Mouse (Mus musculus) neutrophil, adult 5-6 weeks (primary cell): Measurements from ENCODE around the gene Hrh1. TPM values are rescaled to one million over a fixed set of nuclear protein-coding genes. Genes with fewer than 3 reads are reported as not detected.

Experiments
- ATAC-seq: fragments of 151-379, 151-347 bp; 2 replicates; pipeline ENCODE4 v1.8.0; 2017; ENCODE audit warnings: mild to moderate bottlenecking, moderate TSS enrichment; ENCODE audit not compliant: insufficient number of reproducible peaks, poor library complexity, low FRiP score, severe bottlenecking; ENCODE audit errors: extremely low read depth
- total RNA-seq: library from RNA; stranded (forward); fragments of 200-1000 nt; gene quantifications from 2 replicates; pipeline ENCODE4 v1.2.3, GENCODE M21; 2017

The Hrh1 gene
- 0.12 and 0.35 TPM in 2 replicates for total RNA-seq

- no peak for ATAC-seq
Measured at GRCm38 (mm10) chr6:114397691-114398217, at the start of gene Hrh1. Hrh1 (plus strand) TSS chr6:114397936.

DNA sequence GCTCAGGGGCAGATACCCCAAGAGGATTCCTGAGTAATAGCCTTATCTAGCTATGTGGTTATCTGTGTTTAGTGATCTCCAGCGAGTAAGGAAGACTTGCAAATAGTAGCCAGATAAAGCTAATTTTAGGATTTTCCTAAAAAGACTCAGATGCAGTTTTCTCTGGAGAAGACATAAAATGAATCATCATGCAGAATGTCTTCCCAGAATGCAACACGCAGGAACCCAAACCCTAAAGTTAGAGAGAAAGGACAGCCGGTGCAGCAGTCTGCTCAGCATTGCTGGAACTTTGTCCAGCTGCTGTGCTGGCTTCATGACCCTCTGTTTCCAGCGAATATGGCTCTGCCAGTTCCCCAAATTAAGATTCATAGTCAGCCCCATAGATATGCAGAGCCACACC is 43.1 kb upstream of the Hrh1 start:
- no peak for ATAC-seq

GRCm38 (mm10) chr6:114358171-114358570 is 39.6 kb upstream of the Hrh1 start:
- no peak for ATAC-seq

- ATAC-seq: no peak
Measured at GRCm38 (mm10) chr6:114362355-114362754, 35.4 kb upstream of the Hrh1 start.

GRCm38 (mm10) chr6:114363740-114364139 is 34.0 kb upstream of the Hrh1 start:
- ATAC-seq: no peak

DNA sequence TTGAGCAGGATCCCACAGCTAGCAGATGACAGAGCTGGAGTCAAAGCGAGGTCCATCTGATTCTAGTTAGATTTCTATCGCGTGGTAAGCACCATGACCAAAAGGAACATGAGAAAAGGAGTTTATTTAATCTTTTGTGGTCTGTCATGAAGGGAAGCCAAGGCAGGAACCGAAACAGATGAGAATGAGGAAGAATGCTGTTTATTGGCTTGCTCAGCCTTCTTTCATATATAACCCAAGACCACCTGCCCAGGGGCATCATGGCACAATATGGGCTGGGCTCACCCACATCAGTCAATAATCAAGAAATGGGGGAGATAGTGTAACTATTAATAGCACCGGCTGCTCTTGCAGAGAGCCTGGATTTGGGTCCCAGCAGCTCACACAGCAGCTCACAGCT is 33.0 kb upstream of the Hrh1 start:
- ATAC-seq: no peak

DNA sequence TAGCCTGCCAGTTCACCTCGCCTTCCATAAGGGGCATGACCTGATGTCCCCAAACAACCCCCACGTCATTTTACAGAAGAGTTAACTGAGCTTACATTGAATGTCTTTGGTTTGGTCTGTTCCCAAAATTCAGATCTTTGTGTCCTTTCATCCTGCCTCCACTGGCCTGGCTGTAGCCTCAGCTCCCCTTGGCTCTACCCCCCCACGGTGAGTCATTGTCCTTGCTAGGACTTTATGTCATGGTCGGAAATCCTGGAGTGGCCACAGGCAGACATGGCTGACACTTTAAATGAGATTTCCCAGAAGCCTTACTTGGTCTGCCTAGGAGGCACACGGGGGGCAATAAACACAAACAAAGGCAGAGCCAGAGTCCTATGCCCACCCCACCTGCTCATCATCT is 31.5 kb upstream of the Hrh1 start:
- ATAC-seq: no peak

GRCm38 (mm10) chr6:114367681-114368080 is 30.1 kb upstream of the Hrh1 start:
- no peak for ATAC-seq

GRCm38 (mm10) chr6:114368196-114368595 is 29.5 kb upstream of the Hrh1 start:
- ATAC-seq: no peak

- ATAC-seq: no peak
Measured at GRCm38 (mm10) chr6:114372741-114373140, 25.0 kb upstream of the Hrh1 start.

DNA sequence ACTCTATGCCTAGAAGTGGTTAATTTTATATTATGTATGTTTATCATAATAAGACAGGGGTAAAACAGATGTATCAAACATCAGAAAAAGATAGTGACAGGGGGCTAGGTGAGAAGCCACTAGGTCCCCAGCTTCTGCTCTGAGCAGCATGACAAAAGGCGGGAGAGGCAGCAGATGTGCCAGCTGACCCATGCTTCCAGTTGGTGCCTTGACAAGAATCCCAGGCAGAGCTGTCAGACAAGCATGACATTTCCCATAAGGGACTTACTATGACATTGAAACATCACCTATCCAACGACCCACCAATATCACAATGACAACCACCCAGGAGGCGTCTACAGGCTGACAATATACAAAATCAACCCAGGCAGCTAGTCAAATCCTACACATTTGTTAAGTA is 16.9 kb upstream of the Hrh1 start:
- ATAC-seq: no peak

GRCm38 (mm10) chr6:114387320-114387719 is 10.4 kb upstream of the Hrh1 start:
- ATAC-seq: no peak

DNA sequence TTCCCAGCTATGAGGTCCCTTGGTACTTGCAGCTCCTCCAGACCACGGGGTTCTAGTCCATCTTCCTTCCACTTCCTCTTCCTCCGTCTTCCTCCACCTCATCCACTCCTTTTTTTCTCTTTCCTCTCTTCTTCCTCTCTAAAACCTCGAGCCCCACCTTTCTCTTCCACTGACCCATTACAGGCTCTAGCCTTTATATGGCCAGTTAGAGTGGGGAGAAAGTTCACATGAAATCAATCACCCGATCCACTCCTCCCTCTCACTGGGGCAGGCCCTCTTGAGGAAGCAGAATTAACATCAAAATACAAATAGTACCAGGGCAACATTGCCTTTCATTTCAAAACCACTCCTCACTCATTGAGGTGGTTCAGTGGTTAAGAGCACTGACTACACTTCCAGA is 9.9 kb upstream of the Hrh1 start:
- no peak for ATAC-seq

DNA sequence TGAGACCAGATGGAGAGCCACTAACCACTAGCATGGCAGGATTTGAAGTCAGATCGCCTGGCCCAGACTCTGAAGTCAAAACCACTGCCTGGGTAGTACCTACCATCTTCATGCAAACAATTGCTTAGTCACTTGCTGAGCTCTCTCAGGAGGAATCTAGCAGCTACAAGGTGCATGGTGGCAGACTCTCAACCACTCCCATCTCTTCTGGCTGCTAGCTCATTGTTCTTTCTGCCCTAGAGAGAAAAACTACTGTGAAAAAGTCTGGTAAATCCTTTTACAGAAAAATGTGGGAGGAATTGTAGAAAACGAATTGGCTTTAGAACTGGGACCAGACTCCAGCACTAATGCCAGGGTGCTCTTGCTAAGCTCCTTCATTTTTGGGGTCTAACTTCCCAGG is 7.6 kb upstream of the Hrh1 start:
- ATAC-seq: no peak

DNA sequence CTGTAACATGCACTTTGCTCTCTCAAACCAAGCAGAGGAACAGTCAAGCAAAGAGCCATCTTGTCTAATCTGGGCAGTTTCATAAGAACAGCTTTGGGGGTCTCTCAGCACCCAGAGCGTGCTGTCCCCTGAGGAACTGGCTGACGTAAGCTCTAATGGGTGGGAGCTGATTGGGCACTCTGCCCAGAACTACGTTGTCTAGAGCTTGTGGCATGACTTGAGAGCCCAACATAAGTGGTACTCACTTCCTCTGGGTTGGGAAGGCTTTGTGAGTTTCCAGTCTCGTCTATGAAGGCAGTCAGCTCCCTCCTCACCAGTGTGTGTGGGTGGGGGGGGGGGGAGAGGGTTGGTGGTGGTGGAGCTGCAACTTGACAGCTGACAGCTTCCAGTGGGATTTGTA is 2.8 kb upstream of the Hrh1 start:
- ATAC-seq: no peak

DNA sequence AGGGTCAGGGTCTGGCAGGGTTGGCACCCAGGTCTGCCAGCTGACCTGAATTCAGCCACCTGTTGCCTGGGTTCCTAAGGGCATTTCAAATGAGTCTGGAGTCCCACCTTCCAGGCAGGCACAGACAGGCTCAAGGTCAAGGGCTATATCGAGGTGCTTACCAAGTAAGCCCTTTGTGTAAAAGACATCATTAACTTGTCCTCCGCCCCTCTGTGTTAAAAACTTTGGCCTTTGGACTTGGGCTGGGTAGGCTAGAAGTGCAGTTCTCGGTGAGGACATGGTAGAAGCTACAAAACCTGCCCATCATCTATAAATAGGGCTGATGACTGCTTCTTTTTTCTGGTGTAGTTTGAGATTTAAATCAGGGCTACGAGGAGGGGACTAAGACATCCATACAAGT is 1.1 kb upstream of the Hrh1 start:
- no peak for ATAC-seq

DNA sequence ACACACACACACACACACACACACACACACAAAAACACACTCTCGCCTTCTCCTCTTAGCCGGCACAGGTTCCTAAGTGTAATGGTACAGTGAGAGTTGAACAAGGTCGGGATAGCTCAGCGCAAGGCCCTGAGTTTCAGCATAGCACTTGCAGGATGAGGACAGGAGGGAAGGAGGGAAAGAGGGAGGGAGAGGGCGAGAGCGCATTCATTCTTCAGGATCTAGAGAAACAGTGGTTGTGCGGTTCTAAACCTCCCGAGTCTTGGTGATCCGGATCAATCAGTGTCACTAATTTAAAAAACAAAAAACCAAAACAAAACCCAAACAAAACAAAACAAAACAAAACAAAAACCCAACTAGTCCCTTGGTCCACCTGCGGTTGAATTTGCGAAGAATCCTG is 456 bp upstream of the Hrh1 start:
- no peak for ATAC-seq

DNA sequence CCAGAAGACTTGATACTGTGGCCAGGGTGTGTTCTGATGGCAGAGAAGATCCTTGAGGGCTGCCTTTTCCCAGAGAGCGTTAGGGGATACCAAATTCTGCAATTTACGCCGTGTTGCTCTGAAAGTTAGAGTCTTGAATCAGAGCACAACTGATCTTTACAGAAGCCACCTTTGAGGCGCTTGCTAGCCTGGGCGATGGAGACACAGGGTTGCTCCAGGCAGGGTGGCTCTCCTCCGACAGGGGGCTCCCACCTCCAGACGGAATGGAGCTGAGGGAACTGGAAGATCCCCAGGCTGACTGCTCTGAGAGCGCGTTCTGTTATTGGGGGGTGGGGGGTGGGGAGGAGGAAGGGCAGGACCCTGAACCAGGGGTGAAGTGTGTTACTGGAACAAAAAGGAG is 890 bp downstream of the Hrh1 start:
- no peak for ATAC-seq

DNA sequence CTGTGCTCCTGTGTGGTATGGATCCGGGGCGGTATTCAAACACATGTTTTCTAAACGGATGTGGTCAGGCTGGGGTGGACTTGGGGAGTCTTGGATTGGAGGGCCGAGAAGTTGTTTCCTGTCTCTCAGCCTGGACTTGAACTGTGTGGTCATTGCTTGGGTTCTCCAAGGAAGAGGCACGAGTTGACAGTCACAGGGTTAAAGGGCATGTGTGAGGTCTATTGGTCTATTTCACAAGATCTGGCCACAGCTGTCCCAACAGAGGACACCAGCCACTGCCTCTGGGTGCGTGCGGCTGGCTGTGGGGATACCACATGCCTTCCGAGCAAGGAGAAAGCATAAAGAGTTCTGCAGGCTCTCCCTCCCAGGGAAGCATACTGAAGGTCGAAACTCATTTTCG is 2.7 kb downstream of the Hrh1 start:
- no peak for ATAC-seq

GRCm38 (mm10) chr6:114400841-114401240 is 3.1 kb downstream of the Hrh1 start:
- no peak for ATAC-seq

GRCm38 (mm10) chr6:114402161-114402560 is 4.4 kb downstream of the Hrh1 start:
- ATAC-seq: no peak

GRCm38 (mm10) chr6:114403632-114404031 is 5.9 kb downstream of the Hrh1 start:
- no peak for ATAC-seq
